ENCODE assay signal across 1 mouse cellular context in the genomic region with DNA sequence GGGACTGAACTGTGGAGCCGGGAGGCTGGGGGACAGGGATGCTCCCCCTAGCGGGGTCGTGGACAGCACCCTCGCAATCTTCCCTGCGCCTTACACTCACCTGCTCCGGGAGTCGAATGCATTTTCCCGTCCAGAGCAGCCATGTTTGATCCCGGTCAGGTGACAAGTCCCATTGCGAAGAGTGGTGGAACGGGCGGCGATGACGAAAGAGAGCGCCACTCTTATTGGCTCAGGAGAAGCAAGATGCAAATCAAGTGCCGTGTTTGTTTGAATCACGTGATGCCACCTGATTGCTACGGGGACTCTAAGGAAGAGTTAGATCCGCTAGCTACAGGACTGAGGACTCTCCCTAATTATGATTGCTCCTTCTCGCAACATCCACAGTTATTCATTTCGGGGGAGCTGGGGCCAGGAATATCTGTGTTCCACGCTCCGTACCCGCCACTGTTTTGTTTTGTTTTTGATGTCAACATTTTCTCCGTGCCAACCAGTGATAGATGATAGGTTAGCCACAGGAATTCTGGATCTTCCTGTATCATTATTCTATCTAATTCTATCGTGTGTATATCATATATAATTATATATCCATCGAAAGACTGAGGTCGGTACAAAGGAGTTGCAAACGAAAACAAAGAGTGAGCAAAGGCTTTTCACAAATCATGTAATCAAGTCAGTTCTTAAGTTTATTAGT.
TF ChIP-seq lines count a peak whose summit lies in the region.

A gene (minus strand): TSS at position 179 of the 691 bp plus-strand sequence.

TF ChIP-seq in CH12.LX, 34 proteins besides CTCF, POLR2A, EP300 and RAD21 (continued from another document):
- TF ChIP-seq KAT2A (IDR thresholded peaks at IDR 0.05; ENCODE audit: insufficient replicate concordance, low read length) (0 out of 2 replicates have a peak, but pooled peaks have one; percentile 55), MAX (IDR thresholded peaks at IDR 0.05; ENCODE audit: low read length) (peak; percentile 97), ZMIZ1 (IDR thresholded peaks at IDR 0.05; ENCODE audit: low read depth, low read length) (no peak; the same call in 1 of the 2 replicates), HCFC1 (IDR thresholded peaks at IDR 0.05; ENCODE audit: low read depth, low read length) (peak; percentile 81)
